Mouse (Mus musculus) Patski (cell line): ENCODE results near the gene Ccdc71. TPM values are rescaled to one million over a fixed set of nuclear protein-coding genes. Genes with fewer than 3 reads are reported as not detected.

ENCODE experiments used
- ATAC-seq: fragments of 100-300 bp; one replicate; pipeline ENCODE4 v1.8.0; 2021
- CTCF ChIA-PET: fragments of 350-600 bp; sonication (Branson Sonifier 250); formaldehyde crosslinking; loops from one replicate; lab custom pipeline; 2022; ENCODE audit warnings: inconsistent platforms; lab: Charles Lee
- POLR2A ChIA-PET: fragments of 350-600 bp; sonication (Branson Sonifier 250); formaldehyde crosslinking; loops from one replicate; lab custom pipeline; 2022; ENCODE audit warnings: antibody characterized with exemption, inconsistent platforms; lab: Charles Lee
- DNase-seq: peaks from one replicate; pipeline ENCODE4 v3.0.0-alpha.2; 2011; ENCODE audit warnings: low read depth, low spot score
- H3K27me3 ChIP-seq: fragments of 371-371 bp; one replicate; pipeline ENCODE4 v1.5.1; 2021
- CTCF ChIP-seq: fragments of 100-300 bp; IDR thresholded peaks from one replicate; pipeline ENCODE4 v1.5.1; 2021
- in situ Hi-C: fragments of 300-500 bp; cut with MboI; formaldehyde crosslinking; loops from 3 replicates; pipeline ENCODE4 v1.11.1; 2018; ENCODE audit warnings: low pct_unique_long_range_greater_than_20kb, mixed read lengths
- polyA plus RNA-seq: library from polyadenylated mRNA; unstranded; gene quantifications from one replicate; pipeline ENCODE4 v1.2.3, GENCODE M21; 2021

Gene Ccdc71
- polyA plus RNA-seq: 33.0 TPM

DNA sequence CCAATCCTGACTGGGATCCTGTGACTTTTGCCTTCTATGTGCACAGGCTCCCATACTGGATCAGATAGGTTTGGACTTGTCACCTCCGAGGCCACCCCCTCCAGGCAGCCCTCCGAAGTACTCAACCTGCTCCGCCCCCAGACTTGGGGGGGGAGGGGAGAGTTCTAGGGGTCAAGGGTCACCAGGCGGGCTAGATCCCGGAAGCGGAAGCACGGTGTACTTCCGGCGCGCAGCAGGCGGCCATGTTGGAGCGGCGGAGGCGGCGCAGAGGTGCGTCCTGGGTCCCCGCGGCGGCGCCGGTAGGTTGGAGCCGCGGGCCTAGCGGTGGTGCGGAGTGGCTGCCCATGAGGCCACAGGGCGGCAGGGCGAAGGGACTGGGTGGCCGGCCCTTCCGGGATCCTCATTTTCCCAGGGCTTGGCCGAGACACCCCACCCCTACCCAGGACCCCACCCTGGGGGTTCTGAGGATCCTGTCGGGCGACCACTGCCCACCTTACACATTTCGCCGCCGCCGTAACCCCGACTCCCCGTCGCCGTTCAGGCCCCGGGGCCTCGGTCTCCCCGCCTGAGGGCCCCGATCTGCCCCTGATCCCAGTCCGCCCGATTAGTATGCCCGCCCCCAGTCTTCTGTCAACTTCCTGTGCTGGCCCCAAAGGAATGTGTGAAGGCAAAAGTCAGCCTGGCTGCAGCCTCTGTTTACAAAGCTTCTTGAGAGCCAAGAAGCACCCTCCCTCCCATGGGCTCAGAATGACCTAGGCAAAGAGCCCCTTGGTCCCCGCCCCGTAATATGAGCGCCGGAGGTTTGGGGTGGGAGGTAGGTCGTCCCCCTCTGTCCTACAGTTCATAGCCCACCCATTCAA lies at the start of gene Ccdc71:
Ccdc71 (plus strand) TSS at position 209 of the 860 bp plus-strand sequence.
- CTCF ChIA-PET: interaction anchor here (1.1 to 1.5 kb wide), 2 partner anchors 10 to 19 kb away, joined by 3 read pairs; partner anchors contain the start of gene Lamb2
- H3K27me3 ChIP-seq: no peaks in the 10 kb centered on the region
- ATAC-seq: peak; percentile 63
- POLR2A ChIA-PET: interaction anchor here (0.6 to 1.6 kb wide), 2 partner anchors 11 to 81 kb away, joined by 3 to 4 read pairs; no protein-coding TSS in a partner anchor
- no peak for DNase-seq
- no peak for TF ChIP-seq CTCF
- in situ Hi-C loops: no loop called here

DNA sequence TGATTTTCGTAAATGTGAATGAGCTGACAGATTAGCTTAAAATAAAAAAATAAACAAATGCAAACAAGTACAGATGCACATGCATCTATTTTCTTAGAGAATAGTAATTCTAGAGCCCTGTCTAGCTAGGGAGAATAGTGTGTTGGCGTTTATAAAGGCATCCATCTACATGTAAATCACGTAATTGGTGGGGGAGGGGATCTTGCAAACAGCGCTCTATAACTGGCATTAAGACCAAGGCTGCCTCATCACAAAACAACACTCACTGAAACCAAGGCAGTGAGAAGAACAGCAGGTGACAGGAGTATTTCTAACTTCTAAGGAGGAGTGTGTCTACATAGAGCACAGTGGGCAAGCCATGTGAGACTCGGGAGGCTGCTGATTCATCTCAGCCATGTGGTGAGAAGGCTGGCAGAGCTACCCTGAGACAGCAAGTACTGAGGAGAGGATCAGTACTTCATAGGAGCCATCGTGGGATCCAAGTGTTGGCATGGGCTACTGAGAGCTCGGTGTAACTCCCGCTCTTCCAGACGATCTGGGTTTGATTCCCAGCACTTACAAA lies 48.9 kb upstream of the Ccdc71 start:
- CTCF ChIA-PET: interaction anchor here (1.0 to 1.8 kb wide), 4 partner anchors 10 to 125 kb away, joined by 3 to 6 read pairs (median 3); no protein-coding TSS in a partner anchor
- ATAC-seq: no peak
- H3K27me3 ChIP-seq: peaks cover 12% of the 10 kb centered on the region
- DNase-seq: no peak
- in situ Hi-C loops: loop anchor here (5.0 kb wide), 1 partner anchor 114 kb away; the partner anchor contains the start of gene Amt
- no peak for TF ChIP-seq CTCF
- POLR2A ChIA-PET: interaction anchor here (1.5 kb wide), 1 partner anchor 10 kb away, joined by 3 read pairs; no protein-coding TSS in a partner anchor

DNA sequence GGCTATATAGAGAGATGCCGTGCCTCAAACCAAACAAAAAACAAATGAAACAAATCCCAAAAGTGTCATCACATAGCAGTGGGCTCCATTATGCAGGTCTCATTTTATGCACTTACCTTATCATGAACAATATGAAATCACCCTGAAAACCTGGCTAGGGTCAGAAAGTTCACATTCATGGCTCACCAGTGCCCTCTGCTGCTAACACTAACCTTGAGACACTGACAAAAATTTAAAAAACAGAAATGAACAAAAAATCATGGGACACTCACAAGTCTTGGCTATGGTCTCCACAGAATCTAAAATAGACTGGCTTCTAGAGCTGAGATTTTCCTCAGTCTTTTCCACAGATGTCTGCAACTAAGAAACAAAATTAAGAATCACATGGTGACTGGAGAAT lies 48.1 kb upstream of the Ccdc71 start:
- POLR2A ChIA-PET: no interaction called here
- in situ Hi-C loops: loop anchor here (5.0 kb wide), 1 partner anchor 115 kb away; the partner anchor contains the start of gene Amt
- ATAC-seq (no peak), DNase-seq (no peak)
- CTCF ChIA-PET: interaction anchor here (0.6 to 1.4 kb wide), 4 partner anchors 9 to 119 kb away, joined by 3 read pairs; no protein-coding TSS in a partner anchor
- H3K27me3 ChIP-seq: peaks cover 17% of the 10 kb centered on the region
- TF ChIP-seq CTCF: peak; percentile 66

DNA sequence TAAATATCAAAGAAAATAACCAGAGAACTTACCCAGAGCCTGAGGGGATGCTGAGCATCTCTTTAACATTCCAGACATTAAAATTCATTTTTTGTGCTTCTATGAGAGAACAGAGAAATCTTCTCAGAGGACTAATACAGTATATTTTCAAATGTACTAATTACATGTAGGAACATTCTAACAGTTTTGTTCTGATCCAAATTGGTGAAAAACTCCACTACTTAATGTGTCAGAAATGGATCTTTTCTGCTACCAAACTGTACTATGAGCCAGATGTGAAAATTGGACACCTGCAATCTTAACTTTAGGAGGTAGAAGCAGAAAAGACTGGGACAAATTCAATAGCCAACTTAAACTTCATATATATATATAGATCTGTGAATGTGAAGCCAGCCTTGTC lies 31.9 kb upstream of the Ccdc71 start, which contains the start of gene Ccdc36:
Ccdc36 (minus strand) TSS at position 101 of the 400 bp plus-strand sequence.
- TF ChIP-seq CTCF: no peak
- no peak for DNase-seq
- in situ Hi-C loops: no loop called here
- no peak for ATAC-seq
- ChIA-PET CTCF (interaction anchor here (1.4 kb wide), 1 partner anchor 27 kb away, joined by 3 read pairs; no protein-coding TSS in a partner anchor), POLR2A (interaction anchor here (0.7 kb wide), 1 partner anchor 1884 kb away, joined by 3 read pairs; no protein-coding TSS in a partner anchor)
- H3K27me3 ChIP-seq: peaks cover 19% of the 10 kb centered on the region

DNA sequence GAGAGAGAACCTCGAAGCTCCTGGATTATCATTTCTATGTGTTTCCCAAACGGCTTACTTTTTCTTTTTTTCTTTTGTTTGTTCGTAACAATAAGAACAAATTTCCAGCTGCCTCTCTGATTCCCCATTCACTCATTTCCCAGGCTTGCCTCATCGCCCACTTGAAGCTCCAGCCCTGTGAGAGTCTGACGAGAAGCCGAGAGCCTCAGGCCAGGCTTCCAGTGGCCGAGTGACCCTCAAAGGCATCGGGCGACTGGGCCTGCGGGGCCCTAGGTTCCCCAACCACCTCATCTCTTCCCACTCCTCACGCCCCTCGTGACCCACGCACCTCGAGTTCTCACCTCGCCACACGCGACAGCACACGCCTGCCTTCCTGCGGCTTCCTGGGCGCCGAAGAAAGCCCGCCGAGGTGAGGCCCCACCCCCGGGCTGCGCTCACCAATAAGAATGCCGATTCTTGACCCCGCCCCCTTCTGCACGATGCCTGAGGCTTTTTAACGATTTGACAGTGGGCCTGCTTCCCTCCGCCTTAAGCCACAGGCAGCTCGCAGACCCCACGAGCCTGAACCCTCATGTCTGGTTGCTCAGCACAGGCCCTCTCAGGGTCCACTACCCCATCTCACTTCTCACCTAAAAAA lies 28.8 kb upstream of the Ccdc71 start:
- DNase-seq (no peak), ATAC-seq (no peak)
- peaks cover 32% of the 10 kb centered on the region for H3K27me3 ChIP-seq
- POLR2A ChIA-PET: no interaction called here
- in situ Hi-C loops: no loop called here
- CTCF ChIA-PET: no interaction called here
- TF ChIP-seq CTCF: no peak

DNA sequence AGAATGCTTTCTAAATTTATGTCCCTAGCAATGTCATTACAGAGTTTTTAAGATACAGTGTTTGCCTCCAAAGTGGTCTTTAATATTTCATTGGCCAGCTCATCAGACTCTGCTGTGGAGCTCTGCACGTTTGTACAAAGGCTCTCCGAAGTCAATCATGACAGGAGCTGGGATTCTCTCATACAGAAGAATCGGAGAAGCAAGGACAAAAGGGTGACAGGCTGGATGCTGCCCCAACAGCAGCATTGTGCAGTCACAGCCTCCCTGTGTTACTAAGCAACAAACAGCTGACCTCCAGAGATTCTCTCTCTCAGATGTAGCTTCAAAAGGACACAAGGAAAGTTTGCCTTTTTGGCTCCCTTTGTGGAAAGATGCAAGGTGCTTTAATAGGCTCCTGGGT lies 24.1 kb upstream of the Ccdc71 start, which contains the start of gene BC048562:
BC048562 (plus strand) TSS at position 301 of the 400 bp plus-strand sequence.
- H3K27me3 ChIP-seq: peaks cover 14% of the 10 kb centered on the region
- DNase-seq (no peak), ATAC-seq (no peak)
- ChIA-PET CTCF (interaction anchor here (1.0 to 1.6 kb wide), 3 partner anchors 16 to 87 kb away, joined by 3 to 5 read pairs (median 4); no protein-coding TSS in a partner anchor), POLR2A (interaction anchor here (1.1 kb wide), 2 partner anchors 26 to 58 kb away, joined by 3 to 4 read pairs; no protein-coding TSS in a partner anchor)
- in situ Hi-C loops: no loop called here
- no peak for TF ChIP-seq CTCF

DNA sequence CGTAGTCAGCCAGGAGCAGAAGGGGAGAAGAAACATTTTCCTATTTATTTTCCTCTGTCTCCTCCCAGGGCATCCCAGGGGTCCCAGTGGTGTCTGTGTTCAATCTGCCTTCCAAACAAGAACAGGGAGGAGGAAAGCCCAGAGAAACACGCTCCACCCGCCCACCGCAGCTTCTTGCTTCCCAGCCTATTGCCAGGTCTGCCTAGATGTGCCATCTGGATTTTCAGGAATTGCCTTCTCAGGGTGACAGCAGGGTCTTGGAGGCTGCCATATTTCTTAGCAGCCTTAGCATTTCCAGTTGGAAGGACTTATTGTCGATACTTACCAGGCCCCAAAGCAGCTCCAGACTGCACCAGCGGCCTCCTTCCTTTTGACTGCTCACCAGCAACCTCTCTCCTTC lies 21.2 kb upstream of the Ccdc71 start:
- no peak for TF ChIP-seq CTCF
- DNase-seq (no peak), ATAC-seq (no peak)
- in situ Hi-C loops: no loop called here
- CTCF ChIA-PET: no interaction called here
- POLR2A ChIA-PET: no interaction called here
- H3K27me3 ChIP-seq: peaks cover 14% of the 10 kb centered on the region

DNA sequence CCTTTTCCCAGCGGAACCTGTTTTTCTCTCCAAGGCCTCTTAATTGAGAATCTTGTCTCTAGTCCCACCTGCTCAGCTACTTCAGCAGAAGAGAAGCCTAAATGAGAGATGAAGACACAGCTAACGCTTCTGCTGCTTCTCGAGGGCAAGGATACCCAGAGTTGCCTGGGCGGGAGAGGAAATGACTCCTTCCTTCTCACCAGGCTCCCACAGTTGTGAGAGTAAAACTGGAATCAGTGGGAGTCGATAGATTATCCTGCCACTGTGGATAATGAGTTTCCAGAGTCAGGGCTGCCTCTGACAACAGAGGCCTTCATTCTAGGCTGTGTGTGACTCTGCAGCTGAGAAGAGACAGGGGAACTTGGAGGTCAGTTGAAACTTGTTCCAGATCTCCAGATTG lies 19.8 kb upstream of the Ccdc71 start:
- peaks cover 5% of the 10 kb centered on the region for H3K27me3 ChIP-seq
- ATAC-seq: no peak
- DNase-seq: no peak
- POLR2A ChIA-PET: no interaction called here
- CTCF ChIA-PET: no interaction called here
- TF ChIP-seq CTCF: no peak
- in situ Hi-C loops: no loop called here

DNA sequence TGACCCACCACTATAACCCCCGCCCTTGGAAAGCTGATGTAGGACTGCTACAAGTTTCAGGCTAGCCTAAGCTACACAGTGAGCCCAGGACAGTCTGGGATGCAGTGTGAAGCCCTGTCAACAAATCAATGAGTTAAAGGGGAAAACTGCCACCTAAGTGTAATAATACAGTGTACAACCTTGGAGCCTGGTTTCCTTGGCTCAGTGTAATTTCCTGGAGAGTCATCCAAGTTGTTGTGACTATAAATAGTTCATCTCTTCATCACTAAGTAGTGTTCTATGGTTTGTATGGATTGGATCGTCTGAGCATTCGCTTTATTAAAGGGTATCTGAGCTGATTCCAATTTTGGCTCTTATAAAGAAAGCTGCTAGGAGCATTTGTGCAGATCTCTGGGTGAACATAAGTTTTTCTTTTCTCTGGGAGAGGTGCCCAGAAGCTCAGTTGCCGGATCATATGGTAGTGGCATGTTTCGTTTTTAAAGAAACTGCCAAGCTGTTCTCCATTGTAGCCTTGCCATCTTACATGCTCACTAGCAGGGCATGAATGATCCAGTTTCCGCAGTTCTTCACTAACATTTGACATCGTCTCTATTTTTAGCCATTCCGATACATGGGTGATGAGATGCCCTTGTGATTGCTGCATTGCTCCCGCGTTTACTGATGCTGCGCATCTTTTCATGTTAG lies 18.9 kb upstream of the Ccdc71 start:
- DNase-seq (no peak), ATAC-seq (no peak)
- POLR2A ChIA-PET: no interaction called here
- in situ Hi-C loops: no loop called here
- CTCF ChIA-PET: no interaction called here
- TF ChIP-seq CTCF: no peak
- no peaks in the 10 kb centered on the region for H3K27me3 ChIP-seq
